In the genomic region with DNA sequence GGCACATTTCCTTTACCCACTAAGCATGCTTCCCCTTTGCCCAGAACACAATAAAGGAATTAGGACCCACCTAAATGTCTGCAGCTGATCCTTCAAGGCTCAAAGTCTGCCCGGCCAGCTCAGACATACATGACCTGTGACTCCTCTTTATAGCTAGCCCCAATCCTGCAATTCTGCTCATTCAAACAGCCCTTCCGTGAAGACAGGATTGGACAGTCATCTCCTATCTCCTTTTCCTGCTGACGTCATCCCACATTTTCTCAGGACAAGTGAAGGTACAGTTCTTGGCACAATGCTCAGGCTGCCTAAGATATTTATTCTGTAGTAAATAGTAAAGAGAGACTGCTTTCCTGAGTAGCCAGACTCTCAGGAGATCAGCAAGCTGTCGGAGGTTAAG, we compare ENCODE assay signal across 9 mouse cellular contexts. TPM values are rescaled to one million over a fixed set of nuclear protein-coding genes. Genes with fewer than 3 reads are reported as not detected.
DNase-seq lines count a peak whose midpoint lies in the region; ATAC-seq lines count a peak whose summit lies in the region.
"Had no signal": no experiment of that assay in that cellular context is flagged by ENCODE, and none has a peak within 500 bp of the region (broad histone marks: within the 10 kb centered on the region; RNA-seq: fewer than 3 reads in every experiment).

No protein-coding gene starts in this region.

- H3K27ac ChIP-seq in kidney, embryonic 16.5 days (ENCODE audit: low read length), result peak overlapping the region; percentile 96
- H3K27ac ChIP-seq in forebrain, embryonic 10.5 days, result peak overlapping the region; percentile 94
- H3K27ac ChIP-seq in limb, embryonic 13.5 days, result peak overlapping the region; percentile 92; the same call in 1 of the 2 replicates
- H3K27ac ChIP-seq in neural tube, embryonic 12.5 days, result 0 out of 2 replicates have a peak overlapping the region, but pooled peaks have one; percentile 42

- no peaks in the 10 kb centered on the region for H3K36me3 ChIP-seq in kidney, embryonic 16.5 days (ENCODE audit: insufficient read depth, low read length)
- peaks cover 23% of the 10 kb centered on the region for H3K36me3 ChIP-seq in forebrain, embryonic 10.5 days (replicated peaks)
- H3K36me3 ChIP-seq in limb, embryonic 13.5 days, result peaks cover 10% of the 10 kb centered on the region; the same call in 1 of the 2 replicates
- no peaks in the 10 kb centered on the region for H3K36me3 ChIP-seq in neural tube, embryonic 12.5 days

- ATAC-seq in kidney, embryonic 16.5 days (ENCODE audit: low FRiP score, low TSS enrichment), result no peak
- ATAC-seq in limb, embryonic 13.5 days (ENCODE audit: low FRiP score, low read depth), result no peak
- peak; percentile 3; the same call in 1 of the 2 replicates for ATAC-seq in neural tube, embryonic 12.5 days (ENCODE audit: low FRiP score, low read depth)

- peaks cover 58% of the 10 kb centered on the region for H3K4me1 ChIP-seq in kidney, embryonic 16.5 days (ENCODE audit: insufficient read depth, low read length)
- peaks cover 77% of the 10 kb centered on the region for H3K4me1 ChIP-seq in forebrain, embryonic 10.5 days
- peaks cover 64% of the 10 kb centered on the region for H3K4me1 ChIP-seq in limb, embryonic 13.5 days
- H3K4me1 ChIP-seq in neural tube, embryonic 12.5 days, result peaks cover 61% of the 10 kb centered on the region

- peak overlapping the region; percentile 97 for H3K9ac ChIP-seq in kidney, embryonic 16.5 days (replicated peaks; ENCODE audit: low read length)
- peak overlapping the region; percentile 89 for H3K9ac ChIP-seq in limb, embryonic 13.5 days
- 0 out of 2 replicates have a peak overlapping the region, but pooled peaks have one; percentile 13 for H3K9ac ChIP-seq in neural tube, embryonic 12.5 days

- peak overlapping the region; percentile 91 for H3K4me3 ChIP-seq in kidney, embryonic 16.5 days (ENCODE audit: low read length)
- H3K4me3 ChIP-seq in forebrain, embryonic 10.5 days, result peak overlapping the region; percentile 96
- H3K4me3 ChIP-seq in limb, embryonic 13.5 days, result peak overlapping the region; percentile 87
- H3K4me3 ChIP-seq in neural tube, embryonic 12.5 days, result 0 out of 2 replicates have a peak overlapping the region, but pooled peaks have one; percentile 73

- no peaks in the 10 kb centered on the region for H3K27me3 ChIP-seq in kidney, embryonic 16.5 days (ENCODE audit: insufficient read depth, low read length)
- H3K27me3 ChIP-seq in forebrain, embryonic 10.5 days (ENCODE audit: poor library complexity, severe bottlenecking), result peaks cover 48% of the 10 kb centered on the region
- H3K27me3 ChIP-seq in limb, embryonic 13.5 days, result 0 out of 2 replicates have a peak, but pooled peaks cover 3% of the 10 kb centered on the region
- no peaks in the 10 kb centered on the region for H3K27me3 ChIP-seq in neural tube, embryonic 12.5 days (replicated peaks)
- H3K27me3 ChIP-seq: Patski had no signal

- H3K9me3 ChIP-seq in kidney, embryonic 16.5 days (ENCODE audit: low read length), result no peaks in the 10 kb centered on the region
- H3K9me3 ChIP-seq in forebrain, embryonic 10.5 days, result no peaks in the 10 kb centered on the region
- H3K9me3 ChIP-seq in limb, embryonic 13.5 days, result no peaks in the 10 kb centered on the region
- H3K9me3 ChIP-seq in neural tube, embryonic 12.5 days, result no peaks in the 10 kb centered on the region

- DNase-seq in kidney, postnatal 10 days, result no peak
- no peak for DNase-seq in forebrain, embryonic 10.5 days (ENCODE audit: extremely low spot score, low spot score)
- no peak for DNase-seq in cerebellum, adult 11 months
- no peak for DNase-seq in spleen, adult 18-20 months
- no peak for DNase-seq in ovary, postnatal 14 days (ENCODE audit: low spot score)

- WGBS in kidney, embryonic 16.5 days, result 27% methylated on average over 4 of the region's 4 CpGs
- 51% methylated on average over 4 of the region's 4 CpGs for WGBS in forebrain, embryonic 10.5 days
- WGBS in limb, embryonic 13.5 days, result 30% methylated on average over 4 of the region's 4 CpGs
- WGBS in neural tube, embryonic 12.5 days, result 15% methylated on average over 4 of the region's 4 CpGs

- peak overlapping the region; percentile 89 for H3K4me2 ChIP-seq in kidney, embryonic 16.5 days (replicated peaks; ENCODE audit: low read depth, low read length)
- H3K4me2 ChIP-seq in limb, embryonic 13.5 days (replicated peaks), result peak overlapping the region; percentile 84
- H3K4me2 ChIP-seq in neural tube, embryonic 12.5 days (replicated peaks), result peak overlapping the region; percentile 92

RNA-seq across cellular contexts. Expression of a gene that starts 1.6 kb away (rescaled TPM):
- polyA plus RNA-seq in kidney, embryonic 16.5 days (2015; fragmentation: Nextera tagmentation; extraction: Ambion mirVana), result 8.6 and 9.3 TPM in 2 replicates
- polyA plus RNA-seq in forebrain, embryonic 10.5 days (2016; fragmentation: Nextera tagmentation; extraction: Ambion mirVana), result 7.0 and 8.7 TPM in 2 replicates
- 8.9 and 9.9 TPM in 2 replicates for polyA plus RNA-seq in limb, embryonic 13.5 days (2015; fragmentation: Nextera tagmentation; extraction: Ambion mirVana)
- polyA plus RNA-seq in neural tube, embryonic 12.5 days (2016; fragmentation: Nextera tagmentation; extraction: Ambion mirVana), result 6.1 and 6.3 TPM in 2 replicates

Comparison
In these comparisons a context has a peak if more than half of its experiments do, and no peak if none do; other contexts are left out.
1. H3K27ac ChIP-seq: peak in every context shown above with its lines; median percentile 96 in kidney, embryonic 16.5 days; 94 in forebrain, embryonic 10.5 days; 92 in limb, embryonic 13.5 days; 42 in neural tube, embryonic 12.5 days.
2. H3K9ac ChIP-seq: peak in every context shown above with its lines; median percentile 97 in kidney, embryonic 16.5 days; 89 in limb, embryonic 13.5 days; 13 in neural tube, embryonic 12.5 days.